Mouse (Mus musculus) forebrain, embryonic 16.5 days (tissue): Measurements from ENCODE around the gene Gm10491. TPM values are rescaled to one million over a fixed set of nuclear protein-coding genes. Genes with fewer than 3 reads are reported as not detected.
A peak's percentile ranks its signal among the peaks of the same experiment; 100 is the strongest.
"Not testable (repeated sequence)": the region's sequence is repeated elsewhere in the genome, so short reads cannot be mapped to it uniquely, and the experiment has no call there.

Experiments
- ATAC-seq: fragments of 200-750 bp; cut with Nextera tagmentation; 2 replicates; pipeline ENCODE4 v1.8.0; 2017; ENCODE audit warnings: mild to moderate bottlenecking, moderate library complexity
- H3K27ac ChIP-seq: fragments of 300-500 bp; sonication (generic); 2 replicates; pipeline ENCODE4 v1.5.1; 2014; ENCODE audit warnings: low read length, control low read depth
- H3K27me3 ChIP-seq: fragments of 300-500 bp; sonication (generic); replicated peaks from 2 replicates; pipeline ENCODE4 v1.6.1; 2014; ENCODE audit warnings: low read length; ENCODE audit not compliant: control insufficient read depth, insufficient read depth
- H3K36me3 ChIP-seq: fragments of 300-500 bp; sonication (generic); 2 replicates; pipeline ENCODE4 v1.6.1; 2014; ENCODE audit not compliant: control insufficient read depth, insufficient read depth
- H3K4me1 ChIP-seq: fragments of 300-500 bp; sonication (generic); replicated peaks from 2 replicates; pipeline ENCODE4 v1.6.1; 2014; ENCODE audit warnings: low read length; ENCODE audit not compliant: control insufficient read depth, insufficient read depth
- H3K4me2 ChIP-seq: fragments of 300-500 bp; sonication (generic); 2 replicates; pipeline ENCODE4 v1.6.1; 2014; ENCODE audit warnings: mild to moderate bottlenecking, low read length, control low read depth
- H3K4me3 ChIP-seq: fragments of 300-500 bp; sonication (generic); replicated peaks from 2 replicates; pipeline ENCODE4 v1.5.1; 2014; ENCODE audit warnings: mild to moderate bottlenecking, low read length, control low read depth
- H3K9ac ChIP-seq: fragments of 300-500 bp; sonication (generic); replicated peaks from 2 replicates; pipeline ENCODE4 v1.6.1; 2014; ENCODE audit warnings: low read depth, low read length, control low read depth
- H3K9me3 ChIP-seq: fragments of 300-500 bp; sonication (generic); 2 replicates; pipeline ENCODE4 v1.6.1; 2016; ENCODE audit warnings: low read length; ENCODE audit not compliant: control insufficient read depth
- WGBS: fragments of 180-500 bp; shearing (Covaris S2); extraction: QIAGEN DNeasy Blood & Tissue Kit; methylation state at CpG from one replicate; pipeline ENCODE4 v1.1.7; 2014; 5-methylcytosine and 5-hydroxymethylcytosine counted together
- polyA plus RNA-seq: library from polyadenylated mRNA; unstranded; fragments of >200 nt; fragmentation: Nextera tagmentation; extraction: Ambion mirVana; gene quantifications from 2 replicates; pipeline ENCODE4 v1.2.1, GENCODE M21; 2015

Gene Gm10491
- polyA plus RNA-seq, 1 experiment from 2014 or later: not detected

DNA sequence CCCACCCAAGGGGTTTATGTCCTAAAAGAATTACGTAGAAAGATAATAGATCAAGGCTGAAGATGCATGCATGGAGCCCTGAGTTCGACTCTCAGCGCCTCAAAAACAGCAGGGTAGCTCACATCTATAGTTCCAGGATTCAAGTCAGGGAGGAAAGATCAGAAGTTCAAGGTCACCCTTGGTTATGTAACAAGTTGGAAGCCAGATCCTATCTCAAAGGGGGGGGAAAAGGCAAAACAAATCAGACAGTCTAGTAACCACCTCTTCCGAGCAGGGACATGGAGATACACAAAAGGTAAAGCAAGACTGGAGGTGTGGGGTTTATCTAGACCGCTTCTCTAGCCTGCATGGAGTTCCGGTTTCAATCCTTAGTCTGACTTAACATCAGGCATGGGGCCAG lies 18.6 kb upstream of the Gm10491 start:
- no peak overlapping the region for H3K27ac ChIP-seq
- no peaks in the 10 kb centered on the region for H3K9me3 ChIP-seq
- H3K4me1 ChIP-seq: peaks cover 7% of the 10 kb centered on the region
- H3K36me3 ChIP-seq: peaks cover 4% of the 10 kb centered on the region
- H3K27me3 ChIP-seq: peaks cover 3% of the 10 kb centered on the region; the same call in 1 of the 2 replicates
- ATAC-seq: no peak
- WGBS: 82% methylated on average over 6 of the region's 6 CpGs
- no peak overlapping the region for H3K4me2 ChIP-seq
- H3K4me3 ChIP-seq: no peak overlapping the region
- no peak overlapping the region for H3K9ac ChIP-seq

- WGBS: 11% methylated on average over 45 of the region's 48 CpGs
- peak overlapping the region; percentile 58 for H3K4me2 ChIP-seq
- H3K9me3 ChIP-seq: no peaks in the 10 kb centered on the region
- no peak for ATAC-seq
- peaks cover 3% of the 10 kb centered on the region; the same call in 1 of the 2 replicates for H3K27me3 ChIP-seq
- H3K4me1 ChIP-seq: peaks cover 7% of the 10 kb centered on the region
- H3K36me3 ChIP-seq: no peaks in the 10 kb centered on the region
- peak overlapping the region; percentile 56 for H3K4me3 ChIP-seq
- H3K9ac ChIP-seq: peak overlapping the region; percentile 53
- no peak overlapping the region for H3K27ac ChIP-seq
These were observed 14.4 kb upstream of the Gm10491 start for GRCm38 (mm10) chrX:7922032-7922431.

DNA sequence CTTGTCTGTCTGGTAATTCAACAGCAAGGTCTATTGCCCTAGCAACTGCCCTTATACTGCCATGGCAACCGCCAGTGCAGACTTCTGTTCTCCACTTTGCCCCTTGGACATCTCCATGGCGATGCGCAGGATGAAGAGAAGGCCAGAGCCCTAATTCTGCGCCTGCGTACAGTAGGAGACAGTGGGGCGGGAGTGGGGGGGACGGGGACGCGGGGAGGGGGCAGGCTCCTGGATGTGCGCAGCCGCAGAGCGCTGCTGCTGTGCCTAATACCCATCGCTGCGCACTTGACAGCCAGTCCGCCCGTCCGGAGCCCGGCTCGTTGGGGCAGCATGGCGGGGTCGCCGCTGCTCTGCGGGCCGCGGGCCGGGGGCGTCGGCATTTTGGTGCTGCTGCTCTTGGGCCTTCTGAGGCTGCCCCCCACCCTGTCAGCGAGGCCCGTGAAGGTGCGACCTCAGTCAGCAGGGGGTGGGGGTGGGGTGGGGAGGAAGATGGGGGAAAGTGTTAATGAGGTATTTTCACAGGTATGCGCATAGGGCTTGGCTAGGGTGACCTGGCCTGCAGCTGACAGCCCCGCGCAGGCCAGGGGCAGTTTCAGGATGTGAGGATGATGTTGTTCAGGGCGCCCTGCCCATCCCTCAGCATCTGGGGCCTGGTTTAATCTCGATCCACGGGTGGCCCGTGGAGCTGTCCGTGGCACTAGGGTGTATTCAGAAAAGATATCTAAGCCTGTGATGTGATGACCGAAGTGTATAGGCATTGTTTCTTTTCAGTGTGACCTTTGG lies 12.2 kb upstream of the Gm10491 start, which contains the start of gene Pcsk1n:
Gene Pcsk1n (plus strand): TSS at position 222 of the 783 bp plus-strand sequence.
- WGBS: 15% methylated on average over 26 of the region's 40 CpGs
- Histone ChIP-seq H3K4me2 (peak within 1 kb of the TSS; percentile 58), H3K4me1 (peaks cover 7% of the 10 kb centered on the region), H3K4me3 (peak within 1 kb of the TSS; percentile 56), H3K27me3 (peaks cover 3% of the 10 kb centered on the region; the same call in 1 of the 2 replicates), H3K9ac (peak within 1 kb of the TSS; percentile 59), H3K27ac (peak within 1 kb of the TSS; percentile 50), H3K36me3 (no peaks in the 10 kb centered on the region), H3K9me3 (no peaks in the 10 kb centered on the region)
- peak; percentile 90 for ATAC-seq

GRCm38 (mm10) chrX:7917960-7918359 lies 10.3 kb upstream of the Gm10491 start:
- H3K36me3 ChIP-seq, ATAC-seq, H3K4me3 ChIP-seq, H3K4me2 ChIP-seq, H3K4me1 ChIP-seq, H3K9ac ChIP-seq, H3K27me3 ChIP-seq, H3K27ac ChIP-seq, H3K9me3 ChIP-seq: not testable (repeated sequence)
- WGBS: 76% methylated on average over 6 of the region's 6 CpGs

GRCm38 (mm10) chrX:7915669-7916068 lies 8.0 kb upstream of the Gm10491 start:
- H3K36me3 ChIP-seq, ATAC-seq, H3K4me1 ChIP-seq, H3K27ac ChIP-seq, H3K4me2 ChIP-seq, H3K9ac ChIP-seq, H3K27me3 ChIP-seq, H3K9me3 ChIP-seq, H3K4me3 ChIP-seq: not testable (repeated sequence)
- WGBS: 26% methylated on average over 3 of the region's 3 CpGs

DNA sequence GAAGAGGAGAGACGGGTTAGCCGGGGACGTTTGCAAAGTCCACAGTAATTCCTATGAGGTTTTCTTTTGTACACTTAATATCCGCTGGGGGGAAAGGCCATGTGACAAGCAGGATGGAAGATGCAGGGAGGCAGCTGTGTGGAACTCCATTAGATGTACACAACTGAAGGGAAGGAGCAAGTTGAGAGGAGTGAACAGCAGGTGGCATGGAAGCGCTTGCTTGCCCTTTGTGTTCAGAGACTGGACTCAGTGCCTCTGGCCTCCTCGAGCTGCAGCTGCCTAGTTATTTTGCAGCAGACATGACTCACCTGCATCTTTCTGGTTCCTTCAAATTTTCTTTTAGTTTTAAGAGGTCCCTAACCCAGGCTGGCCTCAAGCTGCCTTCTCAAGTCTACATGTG lies 2.8 kb upstream of the Gm10491 start:
- no peak overlapping the region for H3K27ac ChIP-seq
- no peak overlapping the region for H3K4me2 ChIP-seq
- H3K4me3 ChIP-seq: no peak overlapping the region
- no peak overlapping the region for H3K9ac ChIP-seq
- H3K36me3 ChIP-seq: no peaks in the 10 kb centered on the region
- H3K27me3 ChIP-seq: no peaks in the 10 kb centered on the region
- H3K9me3 ChIP-seq: no peaks in the 10 kb centered on the region
- ATAC-seq: no peak
- 46% methylated on average over 6 of the region's 6 CpGs for WGBS
- H3K4me1 ChIP-seq: no peaks in the 10 kb centered on the region

- not testable (repeated sequence) for H3K36me3 ChIP-seq, H3K27me3 ChIP-seq, ATAC-seq, H3K4me1 ChIP-seq, H3K4me2 ChIP-seq, H3K9ac ChIP-seq, H3K27ac ChIP-seq, H3K4me3 ChIP-seq, H3K9me3 ChIP-seq
- WGBS: 92% methylated on average over 4 of the region's 4 CpGs
These were observed 1.6 kb upstream of the Gm10491 start, which contains the start of gene Gm10490 for GRCm38 (mm10) chrX:7909242-7909641. Gene Gm10490 (plus strand): TSS chrX:7909542.

DNA sequence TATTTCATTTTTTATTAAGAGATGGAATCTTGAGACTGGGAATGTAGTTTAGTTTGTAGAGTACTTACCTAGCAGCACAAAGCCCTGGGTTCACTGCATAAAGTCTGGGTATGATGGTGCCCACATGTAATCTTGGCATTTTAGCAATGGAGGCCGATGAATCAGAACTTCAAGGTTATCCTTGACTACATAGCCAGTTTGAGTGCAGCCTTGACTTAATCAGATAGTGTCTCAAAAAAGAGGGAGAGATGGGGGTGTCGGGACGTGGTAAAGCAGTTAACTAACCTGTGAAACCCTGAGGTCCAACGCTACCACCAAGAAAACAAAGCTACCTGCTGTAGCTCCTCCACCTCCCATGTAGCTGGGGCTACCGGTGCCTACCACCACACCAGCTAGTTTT lies 3.2 kb downstream of the Gm10491 start:
- H3K4me2 ChIP-seq: no peak overlapping the region
- no peaks in the 10 kb centered on the region for H3K36me3 ChIP-seq
- no peak overlapping the region for H3K9ac ChIP-seq
- no peaks in the 10 kb centered on the region for H3K9me3 ChIP-seq
- 93% methylated on average over 5 of the region's 5 CpGs for whole genome bisulfite sequencing
- no peak for ATAC-seq
- no peaks in the 10 kb centered on the region for H3K27me3 ChIP-seq
- H3K4me3 ChIP-seq: no peak overlapping the region
- no peak overlapping the region for H3K27ac ChIP-seq
- 0 out of 2 replicates have a peak, but pooled peaks cover 3% of the 10 kb centered on the region for H3K4me1 ChIP-seq

- Histone ChIP-seq H3K9me3 (no peaks in the 10 kb centered on the region), H3K27me3 (no peaks in the 10 kb centered on the region), H3K27ac (peak within 1 kb of the TSS; percentile 80), H3K36me3 (peaks cover 8% of the 10 kb centered on the region; the same call in 1 of the 2 replicates), H3K4me1 (peaks cover 12% of the 10 kb centered on the region), H3K4me2 (peak within 1 kb of the TSS; percentile 58), H3K4me3 (peak within 1 kb of the TSS; percentile 59), H3K9ac (peak within 1 kb of the TSS; percentile 66)
- 20% methylated on average over 62 of the region's 62 CpGs for WGBS
- peak; percentile 99 for ATAC-seq
These were observed 8.5 kb downstream of the Gm10491 start, which contains the start of the genes Pqbp1 and Timm17b for GRCm38 (mm10) chrX:7898880-7899874. Gene Pqbp1 (minus strand): TSS chrX:7899269. Gene Timm17b (plus strand): TSS chrX:7899357.
